Mouse (Mus musculus): ENCODE results near the gene Plcb4. TPM values are rescaled to one million over a fixed set of nuclear protein-coding genes. Genes with fewer than 3 reads are reported as not detected.

Gene Plcb4
- polyA plus RNA-seq, 1 experiment from 2014 or later = 14.4 TPM

DNA sequence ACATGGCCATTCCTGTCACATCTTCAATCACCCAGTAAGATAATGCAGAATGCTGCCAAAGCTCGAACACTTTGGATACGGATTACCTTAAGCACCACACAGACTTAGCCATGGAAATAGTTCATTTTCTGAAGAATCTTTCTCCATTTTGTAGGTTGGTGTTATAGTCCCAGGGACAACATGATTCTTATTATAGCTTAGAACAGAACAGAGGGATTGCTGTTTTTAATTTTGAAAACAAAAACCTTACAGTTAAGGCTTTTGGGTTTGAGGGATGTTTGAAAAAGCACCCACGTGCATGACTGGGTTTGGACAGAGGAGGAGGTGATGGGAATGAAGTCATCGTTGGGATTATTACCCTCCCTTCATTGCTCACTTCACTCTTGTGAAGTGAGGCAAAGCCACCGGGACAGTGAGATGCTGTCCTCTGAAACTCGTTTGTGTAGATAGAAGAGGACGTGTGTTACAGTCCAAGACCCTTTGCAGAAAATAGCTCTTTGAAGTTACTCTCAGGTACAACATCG, 18.2 kb downstream of the Plcb4 start:
- no peaks in the 10 kb centered on the region for H3K4me1 ChIP-seq (replicated peaks; ENCODE audit: control insufficient read depth, insufficient read depth)
- no peaks in the 10 kb centered on the region for H3K27me3 ChIP-seq (ENCODE audit: control insufficient read depth, insufficient read depth, low read length)
- ATAC-seq (ENCODE audit: low FRiP score, low TSS enrichment) (no peak), DNase-seq (ENCODE audit: low spot score) (no peak)
- no peaks in the 10 kb centered on the region for H3K36me3 ChIP-seq (ENCODE audit: control insufficient read depth, insufficient read depth, low read length)
- no peak overlapping the region for H3K9ac ChIP-seq (ENCODE audit: low read length)
- 82% methylated on average over 8 of the region's 8 CpGs for WGBS
- H3K4me3 ChIP-seq (ENCODE audit: low read depth, low read length) = no peak overlapping the region
- H3K27ac ChIP-seq (replicated peaks) = no peak overlapping the region
- H3K4me2 ChIP-seq (replicated peaks; ENCODE audit: low read depth) = no peak overlapping the region
- H3K9me3 ChIP-seq (ENCODE audit: control insufficient read depth, low read length) = no peaks in the 10 kb centered on the region
- TF ChIP-seq EP300 (optimal IDR thresholded peaks at IDR 0.05) (no peak), CTCF (IDR thresholded peaks at IDR 0.05; ENCODE audit: low read depth) (no peak)

- Histone ChIP-seq H3K4me3 (ENCODE audit: low read depth, low read length) (no peak overlapping the region), H3K36me3 (ENCODE audit: control insufficient read depth, insufficient read depth, low read length) (no peaks in the 10 kb centered on the region), H3K9ac (ENCODE audit: low read length) (no peak overlapping the region), H3K4me1 (replicated peaks; ENCODE audit: control insufficient read depth, insufficient read depth) (no peaks in the 10 kb centered on the region), H3K4me2 (replicated peaks; ENCODE audit: low read depth) (no peak overlapping the region), H3K27ac (replicated peaks) (no peak overlapping the region), H3K27me3 (ENCODE audit: control insufficient read depth, insufficient read depth, low read length) (no peaks in the 10 kb centered on the region), H3K9me3 (ENCODE audit: control insufficient read depth, low read length) (no peaks in the 10 kb centered on the region)
- no peak for TF ChIP-seq EP300 (optimal IDR thresholded peaks at IDR 0.05)
- no peak for TF ChIP-seq CTCF (IDR thresholded peaks at IDR 0.05; ENCODE audit: low read depth)
- DNase-seq (ENCODE audit: low spot score) (no peak), ATAC-seq (ENCODE audit: low FRiP score, low TSS enrichment) (no peak)
- WGBS = 81% methylated on average over 5 of the region's 5 CpGs
These were observed 18.8 kb downstream of the Plcb4 start for GRCm38 (mm10) chr2:135677601-135678000.

GRCm38 (mm10) chr2:135680001-135680400, 21.2 kb downstream of the Plcb4 start:
- WGBS = 84% methylated on average over 8 of the region's 8 CpGs
- no peaks in the 10 kb centered on the region for H3K36me3 ChIP-seq (ENCODE audit: control insufficient read depth, insufficient read depth, low read length)
- H3K27ac ChIP-seq (replicated peaks) = no peak overlapping the region
- no peak overlapping the region for H3K4me3 ChIP-seq (ENCODE audit: low read depth, low read length)
- H3K9ac ChIP-seq (ENCODE audit: low read length) = no peak overlapping the region
- no peak for ATAC-seq (ENCODE audit: low FRiP score, low TSS enrichment)
- H3K9me3 ChIP-seq (ENCODE audit: control insufficient read depth, low read length) = no peaks in the 10 kb centered on the region
- no peaks in the 10 kb centered on the region for H3K27me3 ChIP-seq (ENCODE audit: control insufficient read depth, insufficient read depth, low read length)
- H3K4me1 ChIP-seq (replicated peaks; ENCODE audit: control insufficient read depth, insufficient read depth) = no peaks in the 10 kb centered on the region
- DNase-seq (ENCODE audit: low spot score) = no peak
- TF ChIP-seq EP300 (optimal IDR thresholded peaks at IDR 0.05) = no peak
- no peak for TF ChIP-seq CTCF (IDR thresholded peaks at IDR 0.05; ENCODE audit: low read depth)
- no peak overlapping the region for H3K4me2 ChIP-seq (replicated peaks; ENCODE audit: low read depth)

GRCm38 (mm10) chr2:135680406-135681134, 21.8 kb downstream of the Plcb4 start:
- Histone ChIP-seq H3K4me2 (replicated peaks; ENCODE audit: low read depth) (no peak overlapping the region), H3K36me3 (ENCODE audit: control insufficient read depth, insufficient read depth, low read length) (no peaks in the 10 kb centered on the region), H3K9me3 (ENCODE audit: control insufficient read depth, low read length) (no peaks in the 10 kb centered on the region), H3K9ac (ENCODE audit: low read length) (no peak overlapping the region), H3K27ac (replicated peaks) (no peak overlapping the region), H3K4me3 (ENCODE audit: low read depth, low read length) (no peak overlapping the region), H3K4me1 (replicated peaks; ENCODE audit: control insufficient read depth, insufficient read depth) (no peaks in the 10 kb centered on the region), H3K27me3 (ENCODE audit: control insufficient read depth, insufficient read depth, low read length) (no peaks in the 10 kb centered on the region)
- 86% methylated on average over 5 of the region's 5 CpGs for WGBS
- TF ChIP-seq EP300 (optimal IDR thresholded peaks at IDR 0.05) = peak; percentile 39
- no peak for TF ChIP-seq CTCF (IDR thresholded peaks at IDR 0.05; ENCODE audit: low read depth)
- no peak for DNase-seq (ENCODE audit: low spot score)
- no peak for ATAC-seq (ENCODE audit: low FRiP score, low TSS enrichment)

DNA sequence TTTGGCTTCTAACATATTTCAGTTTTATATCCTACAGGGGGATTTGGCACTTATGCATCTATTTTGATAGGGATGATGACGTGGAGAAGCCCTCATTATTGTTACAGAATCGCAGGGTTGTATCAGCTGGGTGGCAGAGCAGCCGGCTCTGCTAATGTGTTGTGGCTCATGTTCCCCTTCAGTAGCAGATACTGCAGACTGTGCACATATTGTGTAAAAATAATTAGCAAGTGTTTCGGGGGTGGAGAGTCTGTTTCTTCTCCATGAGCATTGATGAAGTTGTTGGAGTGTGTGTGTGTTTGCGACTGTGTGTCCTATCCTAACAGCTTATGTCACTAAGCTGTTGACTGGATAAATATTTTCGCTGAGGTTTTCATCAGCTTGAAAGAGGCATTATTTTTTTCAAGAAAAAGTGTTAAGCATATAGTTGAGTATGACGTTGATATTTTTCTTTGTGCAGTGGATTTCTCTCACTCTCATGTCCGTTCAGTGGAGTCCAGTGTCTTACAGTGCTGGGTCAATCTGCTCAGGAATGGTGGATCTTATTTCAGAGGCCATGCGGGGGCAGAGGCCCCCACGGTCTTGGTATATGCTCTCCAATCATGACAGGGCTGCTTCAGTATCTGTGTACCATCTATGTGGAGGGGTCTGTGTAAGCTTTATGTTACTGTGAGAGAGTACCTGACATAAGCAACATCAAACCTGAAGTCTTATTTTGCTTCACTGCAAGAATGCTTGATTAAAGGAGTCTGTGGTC, 25.1 kb downstream of the Plcb4 start:
- TF ChIP-seq CTCF (IDR thresholded peaks at IDR 0.05; ENCODE audit: low read depth) = no peak
- TF ChIP-seq EP300 (optimal IDR thresholded peaks at IDR 0.05) = no peak
- no peak for ATAC-seq (ENCODE audit: low FRiP score, low TSS enrichment)

GRCm38 (mm10) chr2:135686692-135687091, 27.9 kb downstream of the Plcb4 start:
- H3K9ac ChIP-seq (ENCODE audit: low read length) = no peak overlapping the region
- DNase-seq (ENCODE audit: low spot score) (no peak), ATAC-seq (ENCODE audit: low FRiP score, low TSS enrichment) (no peak)
- H3K4me1 ChIP-seq (replicated peaks; ENCODE audit: control insufficient read depth, insufficient read depth) = no peaks in the 10 kb centered on the region; the same call in 1 of the 2 replicates
- TF ChIP-seq CTCF (IDR thresholded peaks at IDR 0.05; ENCODE audit: low read depth) (no peak), EP300 (optimal IDR thresholded peaks at IDR 0.05) (no peak)
- WGBS = 40% methylated on average over 4 of the region's 4 CpGs
- no peaks in the 10 kb centered on the region for H3K9me3 ChIP-seq (ENCODE audit: control insufficient read depth, low read length)
- H3K36me3 ChIP-seq (ENCODE audit: control insufficient read depth, insufficient read depth, low read length) = no peaks in the 10 kb centered on the region
- no peak overlapping the region for H3K4me3 ChIP-seq (ENCODE audit: low read depth, low read length)
- H3K27me3 ChIP-seq (ENCODE audit: control insufficient read depth, insufficient read depth, low read length) = no peaks in the 10 kb centered on the region
- no peak overlapping the region for H3K27ac ChIP-seq (replicated peaks)
- no peak overlapping the region for H3K4me2 ChIP-seq (replicated peaks; ENCODE audit: low read depth)

More for the DNA sequence above, 25.1 kb downstream of the Plcb4 start:
- H3K4me2 ChIP-seq (replicated peaks; ENCODE audit: low read depth) = no peak overlapping the region
- no peaks in the 10 kb centered on the region for H3K36me3 ChIP-seq (ENCODE audit: control insufficient read depth, insufficient read depth, low read length)
- H3K4me1 ChIP-seq (replicated peaks; ENCODE audit: control insufficient read depth, insufficient read depth) = no peaks in the 10 kb centered on the region; the same call in 1 of the 2 replicates
- H3K9me3 ChIP-seq (ENCODE audit: control insufficient read depth, low read length) = no peaks in the 10 kb centered on the region
- H3K4me3 ChIP-seq (ENCODE audit: low read depth, low read length) = no peak overlapping the region
- no peak overlapping the region for H3K9ac ChIP-seq (ENCODE audit: low read length)
- no peak for DNase-seq (ENCODE audit: low spot score)
- no peak overlapping the region for H3K27ac ChIP-seq (replicated peaks)
- 77% methylated on average over 10 of the region's 10 CpGs for WGBS
- no peaks in the 10 kb centered on the region for H3K27me3 ChIP-seq (ENCODE audit: control insufficient read depth, insufficient read depth, low read length)
